Mouse (Mus musculus) lung, embryonic 14.5 days (tissue): ENCODE data around the gene Wwp2. TPM values are rescaled to one million over a fixed set of nuclear protein-coding genes. Genes with fewer than 3 reads are reported as not detected.

ENCODE experiments used
- ATAC-seq: fragments of 200-750 bp; cut with Nextera tagmentation; 2 replicates; pipeline ENCODE4 v1.8.0; 2017; ENCODE audit warnings: mild to moderate bottlenecking, moderate TSS enrichment, moderate library complexity; ENCODE audit not compliant: insufficient read depth
- DNase-seq: peaks from one replicate; pipeline ENCODE4 v3.0.0-alpha.2; 2015
- H3K27ac ChIP-seq: fragments of 300-500 bp; sonication (generic); 2 replicates; pipeline ENCODE4 v1.5.1; 2014; ENCODE audit warnings: low read depth, mild to moderate bottlenecking, moderate library complexity
- H3K27me3 ChIP-seq: fragments of 300-500 bp; sonication (generic); 2 replicates; pipeline ENCODE4 v1.6.1; 2014; ENCODE audit warnings: low read length, control low read depth; ENCODE audit not compliant: insufficient read depth
- H3K36me3 ChIP-seq: fragments of 300-500 bp; sonication (generic); 2 replicates; pipeline ENCODE4 v1.6.1; 2014; ENCODE audit warnings: control low read depth; ENCODE audit not compliant: insufficient read depth
- H3K4me1 ChIP-seq: fragments of 300-500 bp; sonication (generic); 2 replicates; pipeline ENCODE4 v1.6.1; 2014; ENCODE audit warnings: antibody characterized with exemption, control low read depth; ENCODE audit not compliant: insufficient read depth
- H3K4me2 ChIP-seq: fragments of 300-500 bp; sonication (generic); 2 replicates; pipeline ENCODE4 v1.6.1; 2014; ENCODE audit warnings: mild to moderate bottlenecking
- H3K4me3 ChIP-seq: fragments of 300-500 bp; sonication (generic); 2 replicates; pipeline ENCODE4 v1.5.1; 2014; ENCODE audit warnings: low read depth, low read length
- H3K9ac ChIP-seq: fragments of 300-500 bp; sonication (generic); 2 replicates; pipeline ENCODE4 v1.6.1; 2014
- H3K9me3 ChIP-seq: fragments of 300-500 bp; sonication (generic); 2 replicates; pipeline ENCODE4 v1.6.1; 2016; ENCODE audit warnings: low read depth, low read length, control low read depth
- CTCF ChIP-seq: IDR thresholded peaks from 2 replicates; pipeline ENCODE4 v1.5.1; 2016; ENCODE audit warnings: antibody characterized with exemption, low read depth
- WGBS: fragments of 180-500 bp; shearing (Covaris S2); extraction: QIAGEN DNeasy Blood & Tissue Kit; methylation state at CpG from one replicate; pipeline ENCODE4 v1.1.7; 2014; 5-methylcytosine and 5-hydroxymethylcytosine counted together
- polyA plus RNA-seq: library from polyadenylated mRNA; unstranded; fragments of >200 nt; fragmentation: Nextera tagmentation; extraction: Ambion mirVana; gene quantifications from 2 replicates; pipeline ENCODE4 v1.2.1, GENCODE M21; 2014

Gene Wwp2
- polyA plus RNA-seq, 1 experiment from 2014 or later = 48.2 TPM

GRCm38 (mm10) chr8:107495425-107495824 lies 59.3 kb downstream of the Wwp2 start:
- WGBS = 56% methylated on average over 9 of the region's 9 CpGs
- H3K9me3 ChIP-seq = no peaks in the 10 kb centered on the region
- no peak for TF ChIP-seq CTCF
- H3K4me3 ChIP-seq = no peak overlapping the region
- H3K9ac ChIP-seq = no peak overlapping the region
- peaks cover 25% of the 10 kb centered on the region for H3K4me1 ChIP-seq
- H3K27me3 ChIP-seq = no peaks in the 10 kb centered on the region
- H3K4me2 ChIP-seq = no peak overlapping the region; the same call in 1 of the 2 replicates
- no peaks in the 10 kb centered on the region for H3K36me3 ChIP-seq
- peak; percentile 72 for DNase-seq
- ATAC-seq = peak; percentile 80
- H3K27ac ChIP-seq = peak overlapping the region; percentile 89

- Histone ChIP-seq H3K27ac (peak overlapping the region; percentile 65; the same call in 1 of the 2 replicates), H3K9ac (no peak overlapping the region), H3K4me2 (no peak overlapping the region), H3K36me3 (no peaks in the 10 kb centered on the region), H3K27me3 (no peaks in the 10 kb centered on the region), H3K9me3 (no peaks in the 10 kb centered on the region), H3K4me3 (no peak overlapping the region), H3K4me1 (peaks cover 15% of the 10 kb centered on the region)
- WGBS = 63% methylated on average over 6 of the region's 6 CpGs
- ATAC-seq (no peak), DNase-seq (no peak)
- no peak for TF ChIP-seq CTCF
These were observed 61.5 kb downstream of the Wwp2 start for GRCm38 (mm10) chr8:107497708-107498107.

DNA sequence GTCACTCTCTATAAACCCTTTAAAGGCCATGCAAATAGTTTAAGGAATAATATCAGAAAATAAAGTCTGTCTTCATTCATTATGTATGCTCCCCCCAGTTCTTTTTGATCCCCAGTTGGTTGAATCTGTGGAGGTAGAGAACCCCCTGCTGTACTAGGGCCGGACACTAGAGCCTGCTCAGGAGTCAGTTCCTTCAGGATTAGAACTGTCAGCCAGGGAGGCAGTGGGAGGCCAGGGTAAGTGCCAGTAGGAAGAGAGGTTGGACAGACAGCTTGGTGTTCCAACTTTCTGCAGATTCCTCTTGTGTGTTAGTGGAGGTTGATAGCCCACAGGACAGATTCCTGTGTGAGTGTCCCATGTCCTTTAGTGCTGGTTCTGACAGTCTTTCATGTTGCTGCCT lies 62.2 kb downstream of the Wwp2 start:
- 67% methylated on average over 1 of the region's 1 CpGs for WGBS
- Histone ChIP-seq H3K4me3 (no peak overlapping the region), H3K27ac (no peak overlapping the region), H3K9me3 (no peaks in the 10 kb centered on the region), H3K9ac (no peak overlapping the region), H3K4me1 (peaks cover 18% of the 10 kb centered on the region), H3K27me3 (no peaks in the 10 kb centered on the region), H3K36me3 (no peaks in the 10 kb centered on the region), H3K4me2 (no peak overlapping the region)
- no peak for ATAC-seq
- no peak for DNase-seq
- TF ChIP-seq CTCF = 0 out of 2 replicates have a peak, but pooled peaks have one; percentile 27

GRCm38 (mm10) chr8:107498806-107499205 lies 62.6 kb downstream of the Wwp2 start:
- H3K9ac ChIP-seq = no peak overlapping the region

GRCm38 (mm10) chr8:107499519-107499918 lies 63.4 kb downstream of the Wwp2 start:
- no peak overlapping the region for H3K27ac ChIP-seq
- no peaks in the 10 kb centered on the region for H3K27me3 ChIP-seq
- DNase-seq (no peak), ATAC-seq (no peak)
- H3K4me3 ChIP-seq = no peak overlapping the region
- no peaks in the 10 kb centered on the region for H3K9me3 ChIP-seq
- no peak overlapping the region for H3K4me2 ChIP-seq
- peaks cover 23% of the 10 kb centered on the region for H3K4me1 ChIP-seq
- 72% methylated on average over 3 of the region's 3 CpGs for WGBS
- H3K9ac ChIP-seq = no peak overlapping the region
- TF ChIP-seq CTCF = no peak
- no peaks in the 10 kb centered on the region for H3K36me3 ChIP-seq

More at GRCm38 (mm10) chr8:107498806-107499205, 62.6 kb downstream of the Wwp2 start:
- Histone ChIP-seq H3K36me3 (no peaks in the 10 kb centered on the region), H3K27me3 (no peaks in the 10 kb centered on the region), H3K4me1 (peaks cover 22% of the 10 kb centered on the region), H3K4me2 (no peak overlapping the region), H3K27ac (peak overlapping the region; percentile 15; the same call in 1 of the 2 replicates), H3K9me3 (no peaks in the 10 kb centered on the region), H3K4me3 (no peak overlapping the region)
- 63% methylated on average over 8 of the region's 8 CpGs for WGBS
- no peak for TF ChIP-seq CTCF
- ATAC-seq (no peak), DNase-seq (no peak)

GRCm38 (mm10) chr8:107502407-107502806 lies 66.2 kb downstream of the Wwp2 start:
- H3K36me3 ChIP-seq = 0 out of 2 replicates have a peak, but pooled peaks cover under 1% of the 10 kb centered on the region
- no peaks in the 10 kb centered on the region for H3K9me3 ChIP-seq
- no peak overlapping the region for H3K4me3 ChIP-seq
- H3K4me2 ChIP-seq = no peak overlapping the region
- 81% methylated on average over 8 of the region's 8 CpGs for WGBS
- no peak overlapping the region for H3K9ac ChIP-seq
- H3K27ac ChIP-seq = no peak overlapping the region
- no peak for TF ChIP-seq CTCF
- H3K27me3 ChIP-seq = no peaks in the 10 kb centered on the region
- peaks cover 22% of the 10 kb centered on the region for H3K4me1 ChIP-seq
- DNase-seq (no peak), ATAC-seq (no peak)

DNA sequence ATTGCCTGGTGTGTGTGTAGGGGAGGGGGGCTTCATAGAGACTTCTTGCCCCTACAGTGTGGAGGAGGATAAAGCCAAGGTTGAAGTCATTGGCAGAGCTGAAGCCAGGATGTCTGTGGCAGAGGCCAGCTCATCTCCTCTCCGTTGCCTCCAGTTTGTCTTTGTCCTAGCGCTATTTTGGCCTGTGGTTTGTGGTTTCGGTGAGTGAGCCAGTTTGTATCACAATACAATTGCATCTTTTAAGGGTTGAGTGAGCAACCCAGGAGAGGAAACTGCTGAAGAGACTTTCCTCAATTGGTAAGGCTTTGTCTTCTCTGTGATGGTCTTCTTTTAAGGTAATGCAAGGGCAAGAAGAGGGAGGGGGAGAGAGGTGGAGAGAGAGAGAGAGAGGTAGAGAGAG lies 66.8 kb downstream of the Wwp2 start:
- Histone ChIP-seq H3K27me3 (no peaks in the 10 kb centered on the region), H3K4me1 (peaks cover 21% of the 10 kb centered on the region; the same call in 1 of the 2 replicates), H3K4me3 (no peak overlapping the region), H3K27ac (no peak overlapping the region), H3K4me2 (no peak overlapping the region), H3K9me3 (no peaks in the 10 kb centered on the region), H3K36me3 (0 out of 2 replicates have a peak, but pooled peaks cover 6% of the 10 kb centered on the region), H3K9ac (no peak overlapping the region)
- no peak for TF ChIP-seq CTCF
- 75% methylated on average over 3 of the region's 3 CpGs for WGBS
- ATAC-seq (no peak), DNase-seq (no peak)
